Mouse (Mus musculus): ENCODE results near the gene Zbtb32. TPM values are rescaled to one million over a fixed set of nuclear protein-coding genes. Genes with fewer than 3 reads are reported as not detected.

Zbtb32 gene
- polyA plus RNA-seq, 1 experiment, result not detected

GRCm38 (mm10) chr7:30625530-30626384 lies 27.0 kb upstream of the Zbtb32 start, which contains the start of gene Cox6b1:
Gene Cox6b1 (minus strand): TSS chr7:30626151.
- Histone ChIP-seq H3K4me1 (ENCODE audit: control insufficient read depth, insufficient read depth, low read length) (peaks cover 3% of the 10 kb centered on the region; the same call in 1 of the 2 replicates), H3K4me3 (replicated peaks; ENCODE audit: insufficient read depth, low read depth, low read length) (peak within 1 kb of the TSS; percentile 98), H3K27ac (ENCODE audit: insufficient read depth, low read length) (peak within 1 kb of the TSS; percentile 65), H3K27me3 (ENCODE audit: control insufficient read depth, insufficient read depth, low read length) (no peaks in the 10 kb centered on the region)
- DNase-seq, result peak; percentile 85 to 88
- 1% methylated on average over 44 of the region's 44 CpGs for WGBS
- TF ChIP-seq POLR2A (IDR thresholded peaks at IDR 0.05; ENCODE audit: borderline replicate concordance, insufficient read depth, low read length) (peak; percentile 68; the same call in 1 of the 2 replicates), CTCF (IDR thresholded peaks at IDR 0.05; ENCODE audit: borderline replicate concordance, insufficient read depth, low read depth, low read length) (no peak)

GRCm38 (mm10) chr7:30619202-30619601 lies 20.5 kb upstream of the Zbtb32 start:
- 89% methylated on average over 3 of the region's 3 CpGs for WGBS
- peak in 1 of 2 experiments; percentile 35 for DNase-seq
- no peak overlapping the region for H3K27ac ChIP-seq (ENCODE audit: insufficient read depth, low read length)
- H3K27me3 ChIP-seq (ENCODE audit: control insufficient read depth, insufficient read depth, low read length), result no peaks in the 10 kb centered on the region
- peaks cover 3% of the 10 kb centered on the region; the same call in 1 of the 2 replicates for H3K4me1 ChIP-seq (ENCODE audit: control insufficient read depth, insufficient read depth, low read length)
- no peak overlapping the region for H3K4me3 ChIP-seq (replicated peaks; ENCODE audit: insufficient read depth, low read depth, low read length)
- TF ChIP-seq CTCF (IDR thresholded peaks at IDR 0.05; ENCODE audit: borderline replicate concordance, insufficient read depth, low read depth, low read length) (peak; percentile 33; the same call in 1 of the 2 replicates), POLR2A (IDR thresholded peaks at IDR 0.05; ENCODE audit: borderline replicate concordance, insufficient read depth, low read length) (no peak)

- DNase-seq, result no peak
- no peak overlapping the region for H3K4me3 ChIP-seq (replicated peaks; ENCODE audit: insufficient read depth, low read depth, low read length)
- TF ChIP-seq CTCF (IDR thresholded peaks at IDR 0.05; ENCODE audit: borderline replicate concordance, insufficient read depth, low read depth, low read length) (no peak), POLR2A (IDR thresholded peaks at IDR 0.05; ENCODE audit: borderline replicate concordance, insufficient read depth, low read length) (no peak)
- H3K27ac ChIP-seq (ENCODE audit: insufficient read depth, low read length), result no peak overlapping the region
- 84% methylated on average over 9 of the region's 9 CpGs for WGBS
- peaks cover 3% of the 10 kb centered on the region; the same call in 1 of the 2 replicates for H3K4me1 ChIP-seq (ENCODE audit: control insufficient read depth, insufficient read depth, low read length)
- no peaks in the 10 kb centered on the region for H3K27me3 ChIP-seq (ENCODE audit: control insufficient read depth, insufficient read depth, low read length)
Measured at GRCm38 (mm10) chr7:30618658-30619057, 19.9 kb upstream of the Zbtb32 start.

GRCm38 (mm10) chr7:30615049-30615760 lies 16.5 kb upstream of the Zbtb32 start:
- DNase-seq, result no peak
- WGBS, result 55% methylated on average over 5 of the region's 5 CpGs

GRCm38 (mm10) chr7:30614454-30614853 lies 15.7 kb upstream of the Zbtb32 start:
- Histone ChIP-seq H3K27me3 (ENCODE audit: control insufficient read depth, insufficient read depth, low read length) (no peaks in the 10 kb centered on the region), H3K4me1 (ENCODE audit: control insufficient read depth, insufficient read depth, low read length) (no peaks in the 10 kb centered on the region), H3K27ac (ENCODE audit: insufficient read depth, low read length) (no peak overlapping the region), H3K4me3 (replicated peaks; ENCODE audit: insufficient read depth, low read depth, low read length) (no peak overlapping the region)
- DNase-seq, result no peak
- no peak for TF ChIP-seq CTCF (IDR thresholded peaks at IDR 0.05; ENCODE audit: borderline replicate concordance, insufficient read depth, low read depth, low read length)
- TF ChIP-seq POLR2A (IDR thresholded peaks at IDR 0.05; ENCODE audit: borderline replicate concordance, insufficient read depth, low read length), result no peak
- WGBS, result 78% methylated on average over 2 of the region's 2 CpGs

More at GRCm38 (mm10) chr7:30615049-30615760, 16.5 kb upstream of the Zbtb32 start:
- Histone ChIP-seq H3K4me1 (ENCODE audit: control insufficient read depth, insufficient read depth, low read length) (no peaks in the 10 kb centered on the region), H3K27ac (ENCODE audit: insufficient read depth, low read length) (no peak overlapping the region), H3K27me3 (ENCODE audit: control insufficient read depth, insufficient read depth, low read length) (no peaks in the 10 kb centered on the region), H3K4me3 (replicated peaks; ENCODE audit: insufficient read depth, low read depth, low read length) (no peak overlapping the region)
- TF ChIP-seq POLR2A (IDR thresholded peaks at IDR 0.05; ENCODE audit: borderline replicate concordance, insufficient read depth, low read length) (no peak), CTCF (IDR thresholded peaks at IDR 0.05; ENCODE audit: borderline replicate concordance, insufficient read depth, low read depth, low read length) (no peak)

- H3K27me3 ChIP-seq (ENCODE audit: control insufficient read depth, insufficient read depth, low read length), result no peaks in the 10 kb centered on the region
- H3K4me1 ChIP-seq (ENCODE audit: control insufficient read depth, insufficient read depth, low read length), result no peaks in the 10 kb centered on the region
- peak; percentile 49 to 70 for DNase-seq
- 20% methylated on average over 14 of the region's 14 CpGs for WGBS
- H3K4me3 ChIP-seq (replicated peaks; ENCODE audit: insufficient read depth, low read depth, low read length), result no peak overlapping the region
- no peak overlapping the region for H3K27ac ChIP-seq (ENCODE audit: insufficient read depth, low read length)
- TF ChIP-seq POLR2A (IDR thresholded peaks at IDR 0.05; ENCODE audit: borderline replicate concordance, insufficient read depth, low read length) (no peak), CTCF (IDR thresholded peaks at IDR 0.05; ENCODE audit: borderline replicate concordance, insufficient read depth, low read depth, low read length) (peak; percentile 58)
Measured at GRCm38 (mm10) chr7:30613529-30614112, 14.9 kb upstream of the Zbtb32 start.

- WGBS, result 83% methylated on average over 8 of the region's 8 CpGs
- no peak for DNase-seq
- Histone ChIP-seq H3K27me3 (ENCODE audit: control insufficient read depth, insufficient read depth, low read length) (no peaks in the 10 kb centered on the region), H3K4me3 (replicated peaks; ENCODE audit: insufficient read depth, low read depth, low read length) (no peak within 1 kb of the TSS), H3K4me1 (ENCODE audit: control insufficient read depth, insufficient read depth, low read length) (no peaks in the 10 kb centered on the region), H3K27ac (ENCODE audit: insufficient read depth, low read length) (no peak within 1 kb of the TSS)
- TF ChIP-seq CTCF (IDR thresholded peaks at IDR 0.05; ENCODE audit: borderline replicate concordance, insufficient read depth, low read depth, low read length), result no peak
- no peak for TF ChIP-seq POLR2A (IDR thresholded peaks at IDR 0.05; ENCODE audit: borderline replicate concordance, insufficient read depth, low read length)
Measured at GRCm38 (mm10) chr7:30612654-30613402, 14.1 kb upstream of the Zbtb32 start, which contains the start of gene Upk1a. Gene Upk1a (minus strand): TSS chr7:30612847.

All from cerebellum, adult 2 months (tissue).